Mouse (Mus musculus) cerebellum, adult 11-12 months (tissue): ENCODE results near the gene Mpped2.

Experiments used
- DNase-seq: peaks from one replicate; pipeline ENCODE4 v3.0.0; 2022

The Mpped2 gene

DNA sequence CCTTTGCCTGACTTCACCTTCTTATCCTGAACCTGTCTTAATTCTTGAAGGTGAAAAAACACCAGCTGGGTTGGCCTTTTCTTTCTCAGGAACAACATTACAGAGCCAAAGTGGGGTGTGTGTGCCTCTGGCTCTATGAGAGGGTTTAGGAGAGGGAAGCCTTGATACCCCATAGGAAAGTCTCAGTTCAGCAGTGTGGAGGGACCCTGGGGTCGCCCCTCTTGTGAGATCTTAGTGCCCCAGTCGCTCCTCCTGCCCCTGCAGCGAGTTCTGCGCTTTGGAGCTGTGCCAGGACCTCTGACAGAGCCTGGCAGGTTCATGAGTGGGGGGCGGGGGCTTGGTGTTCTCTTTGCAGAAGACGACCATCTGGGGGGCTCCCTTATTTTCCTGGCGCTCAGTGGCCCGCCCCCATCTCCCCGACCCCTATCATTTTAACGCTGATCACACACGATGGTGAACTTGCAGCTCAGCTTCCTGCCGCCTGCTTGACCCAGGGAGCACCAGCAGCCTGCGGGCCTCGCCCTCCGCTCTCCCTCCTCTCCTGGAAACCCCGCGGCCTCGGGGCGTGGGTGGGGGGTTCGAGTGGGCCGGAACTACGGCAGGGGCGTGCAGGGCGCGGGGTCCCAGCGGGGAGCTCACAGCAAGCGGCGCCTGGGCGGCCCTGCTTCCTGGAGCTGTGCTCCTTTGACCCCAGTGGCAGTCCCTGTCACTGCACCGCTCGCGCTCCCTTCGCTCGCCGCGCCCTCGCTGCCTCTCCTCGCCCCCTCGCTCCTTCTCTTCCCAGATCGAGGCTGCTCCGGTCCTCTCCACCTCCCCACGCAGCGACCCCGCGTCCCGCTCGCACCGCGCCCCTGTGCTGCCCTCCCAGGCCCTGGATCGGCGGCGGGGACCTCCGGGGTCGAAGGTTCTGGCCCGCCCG, at the start of gene Mpped2:
Gene Mpped2 (plus strand): TSS at position 487 of the 919 bp plus-strand sequence.
- peak; percentile 74 for DNase-seq

- DNase-seq, result no peak
These were observed 48.3 kb upstream of the Mpped2 start for GRCm38 (mm10) chr2:106644782-106645181.

DNA sequence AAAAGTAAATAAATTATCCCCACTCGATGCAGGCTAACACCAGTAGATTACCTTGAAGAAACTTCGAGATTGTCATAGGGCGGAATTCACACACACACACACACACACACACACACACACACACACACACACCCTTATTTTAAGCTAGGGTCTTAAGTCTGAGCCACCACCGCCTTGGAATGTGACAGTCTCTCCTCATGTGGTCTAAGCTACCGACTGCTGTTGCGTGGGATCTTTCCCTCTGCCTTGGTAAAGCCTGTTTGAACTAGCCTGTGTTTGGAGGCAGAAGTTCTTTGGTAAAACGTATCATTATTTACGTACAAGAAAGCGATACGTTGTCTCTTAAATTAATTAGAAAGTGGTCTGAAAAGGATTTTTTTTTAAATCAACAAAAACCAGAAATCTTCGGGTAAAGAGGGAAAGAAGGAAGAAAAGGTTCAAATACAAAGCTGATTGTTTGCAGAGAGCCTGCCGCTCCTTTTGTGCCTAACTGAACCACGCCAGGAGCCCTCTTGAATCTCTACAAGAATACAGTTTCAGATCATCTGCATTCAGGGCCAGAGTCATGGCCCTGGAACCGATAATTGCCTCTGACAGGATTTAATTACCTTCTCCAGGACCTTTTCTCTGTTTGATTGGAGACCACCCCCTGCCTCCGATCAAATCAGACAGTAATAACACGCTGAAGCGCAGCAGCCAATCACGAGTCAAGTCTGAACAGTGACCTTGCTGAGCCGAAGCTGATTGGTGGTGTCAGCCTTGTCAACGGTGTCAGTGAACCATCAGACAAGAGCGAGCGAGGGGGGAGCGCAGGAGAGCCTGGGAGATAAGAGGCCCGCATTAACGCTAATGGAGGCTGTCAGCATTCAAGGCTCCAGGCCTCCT, 43.1 kb upstream of the Mpped2 start:
- DNase-seq, result peak; percentile 91

GRCm38 (mm10) chr2:106652151-106652550, 40.9 kb upstream of the Mpped2 start:
- no peak for DNase-seq

DNA sequence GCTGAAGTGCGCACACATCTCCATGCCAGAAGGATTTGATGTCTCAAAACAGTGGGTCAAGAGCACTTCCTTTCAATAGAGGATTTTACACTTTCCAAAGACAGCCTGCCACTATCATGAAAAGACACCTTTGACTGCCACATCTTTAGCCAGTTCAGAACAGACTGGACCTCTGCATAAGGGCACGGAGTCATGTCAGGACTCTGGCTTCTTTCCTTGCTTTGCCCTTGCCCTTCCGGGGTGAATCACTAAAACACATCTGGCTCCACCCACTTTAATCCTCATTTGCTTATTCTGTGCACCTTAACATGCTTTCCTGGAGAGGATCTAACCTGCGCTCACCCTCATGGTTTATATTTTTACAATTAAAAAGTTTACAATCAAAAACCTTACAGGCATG, 40.3 kb upstream of the Mpped2 start:
- no peak for DNase-seq

- no peak for DNase-seq
These were observed 39.8 kb upstream of the Mpped2 start for GRCm38 (mm10) chr2:106653261-106653660.

DNA sequence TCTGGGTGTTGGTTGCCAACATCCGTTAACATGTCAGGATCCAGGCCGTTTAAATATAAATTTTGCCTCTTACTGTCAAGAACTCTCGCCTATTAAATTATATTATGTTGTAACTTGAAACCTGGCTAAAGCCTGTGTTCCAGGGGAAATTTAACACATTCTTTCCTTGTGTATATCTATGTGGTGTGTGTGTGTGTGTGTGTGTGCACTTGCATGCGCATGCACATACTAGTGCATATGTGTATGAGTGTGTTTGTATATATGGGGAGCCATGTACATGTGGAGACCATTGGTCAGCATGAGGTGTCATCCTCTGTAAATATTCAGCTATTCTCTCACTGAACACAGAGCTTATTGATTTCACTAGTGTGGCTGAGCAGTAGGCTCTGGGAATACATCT, 37.8 kb upstream of the Mpped2 start:
- DNase-seq, result no peak

DNA sequence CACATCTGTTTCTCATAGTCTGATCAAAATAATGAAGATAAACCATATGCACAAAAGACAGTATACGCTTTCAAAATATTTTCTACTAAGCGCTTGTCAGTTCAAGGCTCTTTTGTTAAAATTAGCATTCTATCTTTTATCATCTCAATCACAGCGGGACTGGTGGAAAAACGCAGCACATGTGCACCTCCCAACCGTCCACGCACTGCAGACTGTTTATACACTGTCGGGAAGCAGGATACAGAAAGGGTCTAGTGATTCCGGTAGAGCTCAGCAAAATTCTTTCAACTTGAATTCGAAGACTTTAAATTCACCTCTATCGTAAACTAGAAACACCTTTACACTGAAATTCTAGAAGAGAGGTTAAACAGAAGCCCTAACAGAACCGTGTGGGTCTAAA, 27.8 kb upstream of the Mpped2 start:
- DNase-seq, result no peak

- no peak for DNase-seq
These were observed 18.8 kb upstream of the Mpped2 start for GRCm38 (mm10) chr2:106674319-106674718.

DNA sequence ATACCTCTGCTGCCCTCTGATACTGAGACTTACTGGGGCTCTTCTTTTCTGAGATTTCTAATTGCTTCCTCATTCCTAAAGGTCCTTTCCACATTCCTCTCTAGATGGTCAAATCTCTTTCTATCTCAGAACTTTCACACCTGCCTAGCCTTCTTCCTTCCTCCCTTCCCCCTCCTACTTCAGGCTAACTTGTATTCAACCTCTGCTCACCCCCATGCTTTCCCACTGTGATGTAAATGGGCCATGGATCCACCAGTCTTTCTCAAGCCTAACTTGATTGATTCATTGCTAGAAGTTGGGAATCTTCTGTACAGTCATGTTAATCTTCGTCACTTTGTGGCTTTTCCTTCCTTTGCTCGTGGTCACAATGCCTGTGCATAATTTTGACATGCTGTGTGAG, 15.6 kb upstream of the Mpped2 start:
- no peak for DNase-seq

DNA sequence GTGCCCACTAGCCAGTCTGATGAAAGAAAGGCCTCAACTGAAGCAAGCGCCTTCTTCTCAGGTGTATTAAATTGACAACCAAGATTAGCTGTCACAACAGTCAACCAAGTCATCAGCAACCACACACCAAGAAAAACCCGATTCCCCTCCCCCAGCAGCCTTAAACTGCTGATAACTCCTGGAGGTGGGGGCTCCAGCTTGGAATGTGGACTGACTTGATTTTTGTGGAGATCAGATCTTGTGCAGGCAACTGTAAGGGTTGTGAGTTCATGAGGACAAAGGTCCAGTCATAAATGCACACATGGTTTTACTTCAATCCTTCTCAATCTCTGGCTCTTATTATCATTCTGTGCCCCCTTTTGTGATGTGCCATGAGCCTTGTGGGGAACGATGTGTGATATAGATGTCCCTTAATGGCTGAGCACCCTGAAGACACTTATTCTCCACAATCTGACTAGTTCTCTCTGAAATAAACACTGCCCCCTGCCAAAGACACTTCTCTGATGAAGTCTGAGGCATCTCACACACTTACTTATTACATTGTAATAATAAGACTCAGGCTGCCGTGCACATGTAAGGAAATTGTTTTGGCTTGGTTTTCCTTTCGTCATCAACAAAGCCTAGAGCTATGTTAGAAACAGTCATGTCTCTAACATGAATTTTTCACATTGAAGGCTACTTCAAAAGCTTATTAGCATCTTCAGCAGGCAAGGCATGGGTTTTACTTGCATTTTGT, 13.2 kb upstream of the Mpped2 start:
- DNase-seq, result no peak

GRCm38 (mm10) chr2:106683185-106683831, 9.8 kb upstream of the Mpped2 start:
- DNase-seq, result no peak

GRCm38 (mm10) chr2:106683832-106684231, 9.2 kb upstream of the Mpped2 start:
- DNase-seq, result no peak

- no peak for DNase-seq
These were observed 1.2 kb upstream of the Mpped2 start for GRCm38 (mm10) chr2:106691753-106692363.

GRCm38 (mm10) chr2:106692405-106692782, 675 bp upstream of the Mpped2 start:
- DNase-seq, result peak; percentile 18

DNA sequence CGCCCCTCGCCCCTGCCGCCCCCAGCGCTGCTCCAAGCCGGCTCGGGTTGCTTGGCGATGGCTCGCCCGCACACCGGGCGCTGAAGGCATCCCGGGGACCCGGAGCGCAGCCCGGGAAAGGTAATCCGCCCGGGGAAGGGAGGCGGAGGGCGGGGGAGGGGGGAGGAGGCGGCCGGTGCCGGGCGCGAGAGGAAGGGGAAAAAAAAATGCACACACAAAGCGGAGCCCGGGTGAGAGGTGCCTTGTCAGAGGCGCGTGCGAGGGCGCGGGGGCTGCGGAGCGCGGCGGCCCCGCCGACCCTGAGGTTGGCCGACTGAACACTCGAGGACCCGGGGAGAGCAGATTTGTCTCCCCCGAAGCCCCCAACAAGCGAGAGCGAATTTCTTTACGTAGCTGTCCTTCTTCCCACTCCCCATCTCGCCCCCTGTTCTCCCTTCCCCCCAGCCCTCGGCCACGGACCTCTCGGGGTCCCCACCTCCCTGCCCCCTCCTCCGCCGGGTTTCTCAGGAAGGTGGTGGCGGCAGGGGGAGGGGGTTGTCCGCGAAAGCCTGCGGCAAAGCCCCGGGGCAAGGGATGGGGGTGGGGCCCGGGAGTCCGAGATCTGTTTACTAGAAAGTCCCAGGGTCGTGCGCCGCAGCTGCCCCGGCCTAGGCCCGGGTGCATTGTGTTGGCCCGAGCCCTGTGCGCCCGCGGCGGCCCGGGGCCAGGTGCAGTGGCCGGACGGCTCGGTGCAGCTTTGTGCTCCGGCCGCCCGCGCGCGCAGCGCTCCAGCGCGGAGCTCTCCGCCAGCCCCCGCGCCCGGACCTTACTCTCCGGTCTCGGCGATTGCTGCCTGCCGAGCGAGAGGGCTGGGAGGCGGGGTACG, 865 bp downstream of the Mpped2 start:
- peak; percentile 73 for DNase-seq

- no peak for DNase-seq
These were observed 1.5 kb downstream of the Mpped2 start for GRCm38 (mm10) chr2:106694567-106694885.

- DNase-seq, result peak; percentile 60
These were observed 2.0 kb downstream of the Mpped2 start for GRCm38 (mm10) chr2:106694886-106695733.

DNA sequence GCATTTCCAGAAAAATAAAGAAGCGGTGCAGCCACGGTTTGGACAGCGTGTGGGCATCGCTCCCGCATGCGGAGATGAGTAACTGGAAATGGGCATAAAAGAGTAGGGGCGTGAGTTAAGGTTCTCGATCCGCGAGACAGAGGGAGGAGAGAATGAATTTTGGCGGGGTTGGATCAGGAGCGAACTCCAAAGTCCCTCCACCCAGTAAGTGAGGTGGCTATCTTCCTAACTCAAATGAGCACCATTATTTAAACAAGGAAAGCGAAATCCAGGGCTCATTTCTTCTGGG, 2.6 kb downstream of the Mpped2 start:
- no peak for DNase-seq

DNA sequence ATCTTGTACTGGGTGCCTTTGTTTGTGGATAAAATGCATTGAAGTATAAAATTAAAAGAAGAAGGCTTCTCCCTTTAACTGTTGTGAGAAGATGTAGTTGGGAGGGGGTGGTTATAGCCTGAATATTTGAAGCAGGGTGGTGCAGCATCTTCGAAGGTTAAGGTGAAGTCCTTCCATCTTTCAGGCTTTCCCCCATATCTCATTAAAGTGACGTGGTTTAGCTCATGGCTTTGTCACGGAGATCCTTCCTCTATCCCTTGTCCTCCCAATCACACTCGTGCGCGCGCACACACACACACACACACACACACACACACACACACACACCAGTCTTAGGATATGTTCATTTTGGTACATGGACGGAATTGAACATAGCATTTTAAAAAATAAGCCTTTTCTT, 3.3 kb downstream of the Mpped2 start:
- no peak for DNase-seq

DNA sequence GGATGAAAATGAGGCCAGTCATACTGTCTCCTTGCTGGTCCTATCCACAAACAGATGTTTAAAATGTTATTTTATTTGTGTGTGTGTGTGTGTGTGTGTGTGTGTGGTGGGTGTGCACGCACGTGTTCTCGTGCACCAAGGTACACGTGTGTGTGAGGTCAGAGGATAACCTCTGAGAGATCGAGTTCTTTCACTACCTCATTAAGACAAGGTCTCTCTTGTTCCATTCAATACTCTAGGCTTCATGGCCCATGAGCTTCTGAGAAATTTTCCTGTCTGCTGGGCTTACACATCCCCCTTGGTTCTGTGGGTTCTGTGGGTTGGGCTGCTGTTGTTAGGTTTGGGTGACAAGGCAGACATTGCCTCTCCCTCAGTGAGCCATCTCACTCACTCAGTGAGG, 12.6 kb downstream of the Mpped2 start:
- no peak for DNase-seq
